Mouse (Mus musculus) kidney, postnatal 0 days (tissue): ENCODE measurements at regions not wholly inside any gene's neighbourhood (a gene's known extent, or its start where the extent isn't known, plus 50 kb on each side); places are given as distances from the start of the nearest gene placed in this dataset.

Source experiments
- ATAC-seq: fragments of 200-750 bp; cut with Nextera tagmentation; replicated peaks from 2 replicates; pipeline ENCODE4 v1.8.0; 2017; ENCODE audit warnings: low read depth, moderate number of reproducible peaks, moderate TSS enrichment, moderate library complexity; ENCODE audit not compliant: low FRiP score
- DNase-seq: peaks from one replicate; pipeline ENCODE4 v3.0.0-alpha.2; 2016; ENCODE audit warnings: low spot score
- H3K27ac ChIP-seq: fragments of 300-500 bp; sonication (generic); 2 replicates; pipeline ENCODE4 v1.5.1; 2014; ENCODE audit warnings: mild to moderate bottlenecking
- H3K27me3 ChIP-seq: fragments of 300-500 bp; sonication (generic); 2 replicates; pipeline ENCODE4 v1.6.1; 2014; ENCODE audit warnings: low read length, mixed read lengths; ENCODE audit not compliant: insufficient read depth
- H3K36me3 ChIP-seq: fragments of 300-500 bp; sonication (generic); 2 replicates; pipeline ENCODE4 v1.6.1; 2014; ENCODE audit warnings: low read length, mixed read lengths; ENCODE audit not compliant: insufficient read depth
- H3K4me1 ChIP-seq: fragments of 300-500 bp; sonication (generic); replicated peaks from 2 replicates; pipeline ENCODE4 v1.6.1; 2014; ENCODE audit warnings: antibody characterized with exemption, low read length, mixed read lengths; ENCODE audit not compliant: insufficient read depth
- H3K4me2 ChIP-seq: fragments of 300-500 bp; sonication (generic); 2 replicates; pipeline ENCODE4 v1.6.1; 2014; ENCODE audit warnings: mild to moderate bottlenecking, low read length, moderate library complexity, mixed read lengths
- H3K4me3 ChIP-seq: fragments of 300-500 bp; sonication (generic); replicated peaks from 2 replicates; pipeline ENCODE4 v1.5.1; 2014; ENCODE audit warnings: low read depth, low read length
- H3K9ac ChIP-seq: fragments of 300-500 bp; sonication (generic); 2 replicates; pipeline ENCODE4 v1.6.1; 2014; ENCODE audit warnings: low read depth, low read length
- H3K9me3 ChIP-seq: fragments of 300-500 bp; sonication (generic); replicated peaks from 2 replicates; pipeline ENCODE4 v1.6.1; 2016; ENCODE audit warnings: low read length, inconsistent platforms, mixed read lengths
- CTCF ChIP-seq: IDR thresholded peaks from 2 replicates; pipeline ENCODE4 v1.5.1; 2016; ENCODE audit warnings: antibody characterized with exemption, low read depth, mild to moderate bottlenecking, moderate library complexity
- WGBS: fragments of 180-500 bp; shearing (Covaris S2); extraction: QIAGEN DNeasy Blood & Tissue Kit; methylation state at CpG from one replicate; pipeline ENCODE4 v1.1.7; 2014; 5-methylcytosine and 5-hydroxymethylcytosine counted together

DNA sequence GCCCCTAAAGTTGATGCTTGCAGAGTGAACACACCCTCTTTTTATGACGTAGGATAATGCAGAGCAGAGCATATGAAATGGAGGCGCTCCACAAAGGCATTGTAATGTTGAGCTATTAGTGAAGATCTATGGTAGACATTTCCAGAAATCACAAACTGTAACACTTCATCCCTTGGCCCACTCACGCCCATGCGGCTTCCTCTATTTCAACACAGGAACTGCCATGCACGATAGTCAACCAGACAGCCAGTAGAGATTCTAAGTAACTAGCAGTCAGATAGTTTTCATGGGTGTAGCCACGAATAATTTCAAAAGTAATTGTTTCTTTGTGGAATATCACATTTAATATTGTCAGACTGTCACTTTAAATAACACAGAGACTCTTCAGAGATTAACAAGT is 141.6 kb upstream of the Slc16a7 start:
- ATAC-seq (no peak), DNase-seq (no peak)
- Histone ChIP-seq H3K9ac (no peak overlapping the region), H3K36me3 (no peaks in the 10 kb centered on the region), H3K4me3 (no peak overlapping the region), H3K27me3 (no peaks in the 10 kb centered on the region), H3K27ac (no peak overlapping the region), H3K4me1 (no peaks in the 10 kb centered on the region), H3K9me3 (no peaks in the 10 kb centered on the region), H3K4me2 (no peak overlapping the region)
- TF ChIP-seq CTCF: no peak
- 86% methylated on average over 6 of the region's 6 CpGs for WGBS

DNA sequence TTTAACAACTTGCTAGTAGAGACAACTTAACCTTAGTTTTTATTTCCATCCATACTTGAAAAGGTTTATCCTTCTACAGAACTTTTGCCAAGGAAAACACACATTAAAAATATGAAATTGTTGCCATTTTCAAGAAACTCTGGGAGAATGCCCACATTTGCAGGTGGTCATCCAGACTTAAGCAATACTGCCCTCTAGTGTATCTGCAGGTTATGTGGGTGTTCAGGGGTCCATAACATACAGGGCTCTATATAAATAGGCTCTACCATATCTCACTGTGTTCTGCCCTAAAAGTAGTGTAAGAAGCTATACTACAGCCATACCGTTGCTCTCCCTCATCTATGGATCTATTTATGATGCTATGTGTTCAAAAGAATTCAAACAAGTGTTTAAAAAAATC is 149.1 kb upstream of the Slc16a7 start:
- Histone ChIP-seq H3K4me3 (no peak overlapping the region), H3K9ac (no peak overlapping the region), H3K4me1 (no peaks in the 10 kb centered on the region), H3K27me3 (no peaks in the 10 kb centered on the region), H3K36me3 (no peaks in the 10 kb centered on the region), H3K4me2 (no peak overlapping the region), H3K9me3 (no peaks in the 10 kb centered on the region), H3K27ac (no peak overlapping the region)
- DNase-seq (peak; percentile 77), ATAC-seq (0 out of 2 replicates have a peak, but pooled peaks have one; percentile 36)
- 49% methylated on average over 1 of the region's 1 CpGs for WGBS
- TF ChIP-seq CTCF: peak; percentile 85

DNA sequence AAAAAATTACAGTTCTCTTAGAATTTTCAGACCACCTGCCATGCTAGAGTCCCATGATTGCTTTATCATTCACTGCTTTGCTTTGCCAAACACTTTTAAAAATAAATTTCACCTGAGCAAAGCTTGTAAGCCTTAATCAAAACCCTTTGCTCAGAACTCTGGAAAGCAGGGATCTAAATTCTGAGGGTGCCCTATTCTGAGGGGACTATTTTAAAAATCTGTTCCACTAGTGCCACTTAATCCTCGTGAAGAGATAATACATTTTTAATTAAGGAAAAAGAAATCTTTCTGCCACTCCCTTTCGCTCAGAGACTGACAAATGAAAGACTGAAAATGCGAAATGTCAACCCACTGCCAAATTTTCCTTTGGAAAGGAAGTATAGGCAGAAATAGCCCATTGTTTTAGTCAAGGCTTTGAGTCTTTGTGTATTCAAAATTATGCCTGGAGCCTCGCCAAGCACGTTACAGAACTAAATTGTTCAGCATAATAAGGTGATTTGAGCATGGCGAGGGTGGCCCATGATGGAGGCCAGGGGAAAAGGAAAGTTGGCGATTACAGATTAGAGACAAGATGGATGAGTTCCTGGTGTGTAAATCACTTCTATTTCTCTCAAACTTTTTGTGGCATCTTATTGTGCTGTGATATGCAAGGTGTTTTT is 197.4 kb upstream of the Slc16a7 start:
- H3K27ac ChIP-seq: no peak overlapping the region
- no peak overlapping the region for H3K4me2 ChIP-seq
- no peaks in the 10 kb centered on the region for H3K4me1 ChIP-seq
- WGBS: 66% methylated on average over 7 of the region's 7 CpGs
- H3K9me3 ChIP-seq: no peaks in the 10 kb centered on the region
- H3K9ac ChIP-seq: no peak overlapping the region
- peak; percentile 16 for DNase-seq
- H3K4me3 ChIP-seq: no peak overlapping the region
- H3K36me3 ChIP-seq: no peaks in the 10 kb centered on the region
- no peaks in the 10 kb centered on the region for H3K27me3 ChIP-seq
- ATAC-seq: no peak
- no peak for TF ChIP-seq CTCF

DNA sequence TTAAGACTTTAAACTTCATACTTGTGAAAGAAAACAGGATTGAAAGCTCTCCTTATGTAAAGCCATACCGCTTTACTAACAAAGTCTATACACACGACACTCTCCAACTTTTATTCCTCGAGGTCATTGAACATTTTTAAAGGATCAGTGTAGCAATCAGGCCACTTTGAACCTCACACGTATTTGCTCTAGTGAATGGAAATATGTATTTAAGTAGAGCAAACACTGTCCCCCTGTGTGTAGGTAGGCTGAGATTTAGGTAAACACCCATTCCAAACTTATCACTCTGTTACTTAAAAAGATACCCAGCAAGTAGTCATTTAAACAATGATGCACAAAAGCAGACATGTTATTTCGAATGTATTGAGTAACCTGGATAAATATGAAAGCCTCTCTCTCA is 203.7 kb upstream of the Slc16a7 start:
- Histone ChIP-seq H3K9me3 (no peaks in the 10 kb centered on the region), H3K27me3 (no peaks in the 10 kb centered on the region), H3K4me2 (no peak overlapping the region), H3K27ac (no peak overlapping the region), H3K36me3 (no peaks in the 10 kb centered on the region), H3K4me3 (no peak overlapping the region), H3K9ac (no peak overlapping the region), H3K4me1 (no peaks in the 10 kb centered on the region)
- TF ChIP-seq CTCF: no peak
- no peak for DNase-seq
- WGBS: 82% methylated on average over 5 of the region's 5 CpGs
- ATAC-seq: no peak

DNA sequence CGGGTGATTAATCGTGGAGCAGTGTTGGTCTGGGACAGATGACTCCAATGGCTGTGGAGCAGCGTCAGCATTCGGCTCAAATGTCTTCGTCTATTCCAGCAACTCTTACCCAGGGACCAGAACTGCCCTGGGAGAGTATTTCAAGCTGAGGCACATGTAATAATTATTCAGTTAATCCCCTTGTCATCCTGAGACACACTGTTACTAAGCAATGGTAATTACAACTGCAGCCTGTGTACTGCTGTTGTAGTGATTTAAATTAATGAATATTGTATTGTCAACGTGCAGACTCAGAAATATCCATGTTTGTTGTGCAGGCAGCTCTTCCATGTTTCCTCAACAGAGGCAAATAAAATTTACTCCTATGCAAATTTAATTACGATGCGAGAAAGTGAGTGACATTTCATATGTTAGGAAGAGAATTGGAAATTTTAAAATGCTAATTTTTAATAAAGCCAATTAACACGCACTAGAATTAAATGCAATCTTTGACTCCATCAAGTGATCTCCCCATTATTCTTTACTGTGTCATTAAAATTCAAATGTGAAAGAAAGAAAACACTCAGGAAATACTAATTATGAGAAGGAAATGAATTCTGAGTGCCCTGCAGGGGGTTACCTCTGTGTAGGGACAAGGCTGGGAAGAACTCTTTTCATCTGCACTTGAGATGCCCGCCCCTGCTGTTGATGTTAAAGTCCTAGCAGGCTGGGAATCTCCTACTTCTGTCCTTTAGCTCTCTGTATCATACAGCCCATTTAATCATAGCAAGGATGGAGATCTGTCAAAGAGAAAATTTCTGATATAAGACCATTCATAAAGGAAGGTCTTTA is 218.7 kb upstream of the Slc16a7 start:
- H3K27ac ChIP-seq: no peak overlapping the region
- H3K9ac ChIP-seq: no peak overlapping the region
- no peaks in the 10 kb centered on the region for H3K9me3 ChIP-seq
- no peak overlapping the region for H3K4me2 ChIP-seq
- no peak overlapping the region for H3K4me3 ChIP-seq
- ATAC-seq: no peak
- no peaks in the 10 kb centered on the region for H3K4me1 ChIP-seq
- WGBS: 65% methylated on average over 10 of the region's 10 CpGs
- no peak for DNase-seq
- H3K27me3 ChIP-seq: no peaks in the 10 kb centered on the region
- no peak for TF ChIP-seq CTCF
- H3K36me3 ChIP-seq: no peaks in the 10 kb centered on the region

DNA sequence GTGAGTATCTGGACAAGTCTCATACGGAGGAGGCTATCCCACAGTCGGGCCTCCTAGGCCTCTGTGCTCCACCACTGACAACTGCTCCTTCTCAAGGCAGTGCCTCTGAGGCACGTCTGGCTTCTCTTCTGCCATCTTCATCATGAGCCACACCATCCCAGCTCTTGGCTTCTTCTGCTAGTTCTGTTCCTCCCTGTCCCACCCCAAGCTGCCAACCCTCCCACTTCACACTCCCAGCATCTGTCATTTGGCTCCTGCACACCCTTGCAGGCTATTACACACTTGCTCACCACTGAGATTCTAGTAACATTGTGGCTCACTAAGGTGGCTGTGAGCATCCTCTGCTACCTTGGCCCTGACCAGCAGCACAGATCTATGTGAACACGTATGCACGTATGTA is 221.1 kb upstream of the Slc16a7 start:
- Histone ChIP-seq H3K4me2 (no peak overlapping the region), H3K36me3 (no peaks in the 10 kb centered on the region), H3K4me3 (no peak overlapping the region), H3K4me1 (no peaks in the 10 kb centered on the region), H3K27ac (no peak overlapping the region), H3K9me3 (no peaks in the 10 kb centered on the region), H3K9ac (no peak overlapping the region), H3K27me3 (no peaks in the 10 kb centered on the region)
- TF ChIP-seq CTCF: no peak
- no peak for DNase-seq
- ATAC-seq: no peak
- 80% methylated on average over 5 of the region's 5 CpGs for WGBS
